Mouse (Mus musculus): ENCODE measurements around the gene Prr5l.

The Prr5l gene

GRCm38 (mm10) chr2:101722370-101723332, 160.2 kb downstream of the Prr5l start:
- WGBS: 56% methylated on average over 8 of the region's 8 CpGs

GRCm38 (mm10) chr2:101721835-101722234, 161.0 kb downstream of the Prr5l start:
- WGBS: 89% methylated on average over 4 of the region's 4 CpGs

- WGBS: 93% methylated on average over 13 of the region's 13 CpGs
Observed at GRCm38 (mm10) chr2:101717162-101717561, 165.7 kb downstream of the Prr5l start.

- 78% methylated on average over 8 of the region's 8 CpGs for WGBS
Observed at GRCm38 (mm10) chr2:101715650-101716323, 167.0 kb downstream of the Prr5l start.

- WGBS: 86% methylated on average over 3 of the region's 3 CpGs
Observed at GRCm38 (mm10) chr2:101711608-101712007, 171.2 kb downstream of the Prr5l start.

GRCm38 (mm10) chr2:101705941-101706485, 176.8 kb downstream of the Prr5l start:
- 44% methylated on average over 5 of the region's 5 CpGs for WGBS

- WGBS: 82% methylated on average over 4 of the region's 4 CpGs
Observed at GRCm38 (mm10) chr2:101699284-101699683, 183.5 kb downstream of the Prr5l start.

GRCm38 (mm10) chr2:101695584-101695983, 187.2 kb downstream of the Prr5l start:
- 83% methylated on average over 7 of the region's 7 CpGs for WGBS

- 44% methylated on average over 5 of the region's 5 CpGs for WGBS
Observed at GRCm38 (mm10) chr2:101693577-101694215, 189.1 kb downstream of the Prr5l start.

GRCm38 (mm10) chr2:101693043-101693442, 189.8 kb downstream of the Prr5l start:
- 41% methylated on average over 4 of the region's 4 CpGs for WGBS

GRCm38 (mm10) chr2:101690252-101690827, 192.5 kb downstream of the Prr5l start:
- WGBS: 64% methylated on average over 9 of the region's 9 CpGs

- WGBS: 65% methylated on average over 5 of the region's 5 CpGs
Observed at GRCm38 (mm10) chr2:101688011-101688410, 194.8 kb downstream of the Prr5l start.

GRCm38 (mm10) chr2:101684421-101684820, 198.4 kb downstream of the Prr5l start:
- WGBS: 59% methylated on average over 12 of the region's 12 CpGs

GRCm38 (mm10) chr2:101679164-101679784, 203.6 kb downstream of the Prr5l start:
- WGBS: 2% methylated on average over 15 of the region's 15 CpGs

GRCm38 (mm10) chr2:101678236-101679021, 204.4 kb downstream of the Prr5l start, which contains the start of gene Traf6:
Gene Traf6 (plus strand): TSS chr2:101678429.
- WGBS: under 1% methylated on average over 63 of the region's 68 CpGs

GRCm38 (mm10) chr2:101673547-101673946, 209.3 kb downstream of the Prr5l start:
- WGBS: 48% methylated on average over 3 of the region's 3 CpGs

- 92% methylated on average over 3 of the region's 3 CpGs for WGBS
Observed at GRCm38 (mm10) chr2:101668751-101669150, 214.1 kb downstream of the Prr5l start.

- WGBS: 50% methylated on average over 3 of the region's 3 CpGs
Observed at GRCm38 (mm10) chr2:101665703-101666092, 217.1 kb downstream of the Prr5l start.

- WGBS: 21% methylated on average over 9 of the region's 9 CpGs
Observed at GRCm38 (mm10) chr2:101665058-101665702, 217.6 kb downstream of the Prr5l start.
